ENCODE assay signal across 47 mouse cellular contexts in genomic region chr11:49406784-49407183, GRCm38 (mm10). TPM values are rescaled to one million over a fixed set of nuclear protein-coding genes. Genes with fewer than 3 reads are reported as not detected.
"Had no signal": no experiment of that assay in that cellular context is flagged by ENCODE, and none has a peak within 500 bp of the region (broad histone marks: within the 10 kb centered on the region; RNA-seq: fewer than 3 reads in every experiment).

No protein-coding gene starts in this region.

- H3K4me2 ChIP-seq: limb, embryonic 12.5 days; limb, embryonic 13.5 days; limb, embryonic 15.5 days; liver, embryonic 11.5 days; liver, embryonic 12.5 days; liver, embryonic 13.5 days; liver, embryonic 15.5 days; lung, embryonic 14.5 days; lung, embryonic 15.5 days; midbrain, embryonic 11.5 days; midbrain, embryonic 12.5 days; midbrain, embryonic 13.5 days; midbrain, embryonic 15.5 days; neural tube, embryonic 12.5 days had no signal

- DNase-seq: left cerebral cortex, postnatal 4 days; liver; liver, embryonic 13.5 days; liver, postnatal 0 days; lung, adult 18-20 months; lung, adult 2 months; lung, embryonic 14.5 days; lung, postnatal 10 days; lung, postnatal 14 days; lung, postnatal 36 days; lung, postnatal 4 days; midbrain, embryonic 14.5 days had no signal

- H3K4me3 ChIP-seq: limb, embryonic 10.5 days; limb, embryonic 12.5 days; limb, embryonic 13.5 days; limb, embryonic 15.5 days; liver, embryonic 12.5 days; liver, embryonic 13.5 days; liver, embryonic 15.5 days; lung, embryonic 15.5 days; megakaryocyte, embryonic 14.5 days; midbrain, embryonic 10.5 days; midbrain, embryonic 12.5 days; midbrain, embryonic 13.5 days; midbrain, embryonic 15.5 days; myocyte; neural tube, embryonic 12.5 days had no signal

- H3K36me3 ChIP-seq: limb, embryonic 10.5 days; limb, embryonic 12.5 days; limb, embryonic 13.5 days; limb, embryonic 15.5 days; liver, embryonic 12.5 days; liver, embryonic 13.5 days; liver, embryonic 15.5 days; lung, embryonic 15.5 days; midbrain, embryonic 10.5 days; midbrain, embryonic 12.5 days; midbrain, embryonic 13.5 days; midbrain, embryonic 15.5 days; neural tube, embryonic 12.5 days had no signal

- H3K9ac ChIP-seq: limb, embryonic 12.5 days; limb, embryonic 13.5 days; limb, embryonic 15.5 days; liver, embryonic 12.5 days; liver, embryonic 13.5 days; liver, embryonic 14.5 days; liver, embryonic 15.5 days; liver, postnatal 0 days; lung, embryonic 14.5 days; lung, embryonic 15.5 days; midbrain, embryonic 12.5 days; midbrain, embryonic 13.5 days; midbrain, embryonic 15.5 days; neural tube, embryonic 12.5 days had no signal

- H3K9me3 ChIP-seq: limb, embryonic 10.5 days; limb, embryonic 12.5 days; limb, embryonic 13.5 days; limb, embryonic 15.5 days; liver, embryonic 12.5 days; liver, embryonic 13.5 days; liver, embryonic 15.5 days; lung, embryonic 15.5 days; midbrain, embryonic 10.5 days; midbrain, embryonic 12.5 days; midbrain, embryonic 13.5 days; midbrain, embryonic 15.5 days; neural tube, embryonic 12.5 days had no signal

- H3K4me1 ChIP-seq: limb, embryonic 10.5 days; limb, embryonic 12.5 days; limb, embryonic 13.5 days; limb, embryonic 15.5 days; liver, embryonic 12.5 days; liver, embryonic 13.5 days; liver, embryonic 15.5 days; lung, embryonic 15.5 days; midbrain, embryonic 10.5 days; midbrain, embryonic 12.5 days; midbrain, embryonic 13.5 days; midbrain, embryonic 15.5 days; neural tube, embryonic 12.5 days had no signal

- H3K27ac ChIP-seq: limb, embryonic 10.5 days; limb, embryonic 12.5 days; limb, embryonic 13.5 days; limb, embryonic 15.5 days; liver, embryonic 12.5 days; liver, embryonic 13.5 days; liver, embryonic 14.5 days; liver, embryonic 15.5 days; lung, embryonic 15.5 days; macrophage; midbrain, embryonic 10.5 days; midbrain, embryonic 12.5 days; midbrain, embryonic 13.5 days; midbrain, embryonic 15.5 days; neural tube, embryonic 12.5 days had no signal

- H3K27me3 ChIP-seq: limb, embryonic 12.5 days; limb, embryonic 13.5 days; limb, embryonic 15.5 days; liver, embryonic 12.5 days; liver, embryonic 13.5 days; liver, embryonic 15.5 days; lung, embryonic 15.5 days; megakaryocyte, embryonic 14.5 days; midbrain, embryonic 12.5 days; midbrain, embryonic 13.5 days; midbrain, embryonic 15.5 days; neural tube, embryonic 12.5 days had no signal

- ATAC-seq: liver, embryonic 12.5 days; liver, postnatal 0 days; lung, postnatal 0 days; midbrain, embryonic 13.5 days; midbrain, embryonic 15.5 days; midbrain, embryonic 16.5 days had no signal

RNA-seq across cellular contexts. Expression of gene Olfr1389, which starts 16.1 kb away (rescaled TPM):
- total RNA-seq: left cerebral cortex, postnatal 10 days; left cerebral cortex, postnatal 14 days; left cerebral cortex, postnatal 25 days; left cerebral cortex, postnatal 36 days; left cerebral cortex, postnatal 4 days; liver, adult 2 months; megakaryocyte progenitor cell, adult 5-6 weeks; megakaryocyte, adult 5-6 weeks; megakaryocyte-erythroid progenitor cell, adult 5-6 weeks; monocyte, adult 5-6 weeks had no signal
- polyA plus RNA-seq: limb, embryonic 10.5 days; limb, embryonic 11.5 days; limb, embryonic 12.5 days; limb, embryonic 13.5 days; limb, embryonic 14.5 days; limb, embryonic 15.5 days; liver, adult 2 months; liver, embryonic 11.5 days; liver, embryonic 12.5 days; liver, embryonic 13.5 days; liver, embryonic 14.5 days; liver, embryonic 15.5 days; liver, embryonic 16.5 days; liver, postnatal 0 days; lung, adult 2 months; lung, embryonic 14.5 days; lung, embryonic 15.5 days; lung, embryonic 16.5 days; lung, postnatal 0 days; macrophage; midbrain, embryonic 10.5 days; midbrain, embryonic 11.5 days; midbrain, embryonic 12.5 days; midbrain, embryonic 13.5 days; midbrain, embryonic 14.5 days; midbrain, embryonic 15.5 days; midbrain, embryonic 16.5 days; midbrain, postnatal 0 days; myocyte; neural tube, embryonic 11.5 days; neural tube, embryonic 12.5 days had no signal

RNA-seq across cellular contexts. Expression of gene Olfr1388, which starts 29.6 kb away (rescaled TPM):
- total RNA-seq: liver, adult 2 months; midbrain, postnatal 0 days; monocyte, adult 5-6 weeks had no signal
- polyA plus RNA-seq: liver, adult 2 months; liver, postnatal 0 days; lung, postnatal 0 days; macrophage; midbrain, embryonic 12.5 days; midbrain, embryonic 13.5 days; midbrain, embryonic 16.5 days; neural tube, embryonic 11.5 days; neural tube, embryonic 12.5 days had no signal

RNA-seq across cellular contexts. Expression of gene Olfr1387, which starts 48.4 kb away (rescaled TPM):
- total RNA-seq: left cerebral cortex, postnatal 10 days; left cerebral cortex, postnatal 14 days; left cerebral cortex, postnatal 25 days; left cerebral cortex, postnatal 36 days; left cerebral cortex, postnatal 4 days; liver, adult 2 months; megakaryocyte progenitor cell, adult 5-6 weeks; megakaryocyte, adult 5-6 weeks; megakaryocyte-erythroid progenitor cell, adult 5-6 weeks; midbrain, postnatal 0 days; monocyte, adult 5-6 weeks had no signal
- polyA plus RNA-seq: limb, embryonic 10.5 days; limb, embryonic 11.5 days; limb, embryonic 12.5 days; limb, embryonic 13.5 days; limb, embryonic 14.5 days; limb, embryonic 15.5 days; liver, adult 2 months; liver, embryonic 11.5 days; liver, embryonic 12.5 days; liver, embryonic 13.5 days; liver, embryonic 14.5 days; liver, embryonic 15.5 days; liver, embryonic 16.5 days; liver, postnatal 0 days; lung, adult 2 months; lung, embryonic 14.5 days; lung, embryonic 15.5 days; lung, embryonic 16.5 days; lung, postnatal 0 days; macrophage; midbrain, embryonic 10.5 days; midbrain, embryonic 11.5 days; midbrain, embryonic 12.5 days; midbrain, embryonic 13.5 days; midbrain, embryonic 14.5 days; midbrain, embryonic 15.5 days; midbrain, embryonic 16.5 days; midbrain, postnatal 0 days; myocyte; neural tube, embryonic 11.5 days; neural tube, embryonic 12.5 days had no signal

RNA-seq across cellular contexts. Expression of gene Olfr1386, which starts 58.1 kb away (rescaled TPM):
- total RNA-seq: left cerebral cortex, postnatal 10 days; left cerebral cortex, postnatal 14 days; left cerebral cortex, postnatal 25 days; left cerebral cortex, postnatal 36 days; left cerebral cortex, postnatal 4 days; liver, adult 2 months; megakaryocyte progenitor cell, adult 5-6 weeks; megakaryocyte, adult 5-6 weeks; megakaryocyte-erythroid progenitor cell, adult 5-6 weeks; midbrain, postnatal 0 days; monocyte, adult 5-6 weeks had no signal
- polyA plus RNA-seq: limb, embryonic 10.5 days; limb, embryonic 11.5 days; limb, embryonic 12.5 days; limb, embryonic 13.5 days; limb, embryonic 14.5 days; limb, embryonic 15.5 days; liver, adult 2 months; liver, embryonic 11.5 days; liver, embryonic 12.5 days; liver, embryonic 13.5 days; liver, embryonic 14.5 days; liver, embryonic 15.5 days; liver, embryonic 16.5 days; liver, postnatal 0 days; lung, adult 2 months; lung, embryonic 14.5 days; lung, embryonic 15.5 days; lung, embryonic 16.5 days; lung, postnatal 0 days; macrophage; midbrain, embryonic 10.5 days; midbrain, embryonic 11.5 days; midbrain, embryonic 12.5 days; midbrain, embryonic 13.5 days; midbrain, embryonic 14.5 days; midbrain, embryonic 15.5 days; midbrain, embryonic 16.5 days; midbrain, postnatal 0 days; myocyte; neural tube, embryonic 11.5 days; neural tube, embryonic 12.5 days had no signal
